Mouse (Mus musculus): ENCODE results near the gene Dcun1d4. TPM values are rescaled to one million over a fixed set of nuclear protein-coding genes. Genes with fewer than 3 reads are reported as not detected.

Dcun1d4 gene
- polyA plus RNA-seq, 1 experiment from 2014 or later: 28.3 TPM

- DNase-seq (ENCODE audit: low spot score) (no peak), ATAC-seq (replicated peaks; ENCODE audit: low FRiP score, low TSS enrichment, low read depth) (no peak)
- 78% methylated on average over 3 of the region's 3 CpGs for WGBS
- Histone ChIP-seq H3K4me1 (replicated peaks; ENCODE audit: control insufficient read depth, insufficient read depth, low read length) (no peaks in the 10 kb centered on the region), H3K36me3 (ENCODE audit: control insufficient read depth, insufficient read depth, low read length) (no peaks in the 10 kb centered on the region), H3K27me3 (replicated peaks; ENCODE audit: control insufficient read depth, insufficient read depth, low read length) (no peaks in the 10 kb centered on the region), H3K27ac (ENCODE audit: low read depth) (no peak overlapping the region), H3K4me3 (ENCODE audit: low read depth, low read length) (no peak overlapping the region), H3K9ac (ENCODE audit: low read length) (no peak overlapping the region), H3K9me3 (ENCODE audit: control insufficient read depth, low read length) (no peaks in the 10 kb centered on the region), H3K4me2 (ENCODE audit: low read length) (no peak overlapping the region)
Measured at GRCm38 (mm10) chr5:73602865-73603264, 122.1 kb downstream of the Dcun1d4 start.

- ATAC-seq (replicated peaks; ENCODE audit: low FRiP score, low TSS enrichment, low read depth) (no peak), DNase-seq (ENCODE audit: low spot score) (no peak)
- Histone ChIP-seq H3K4me3 (ENCODE audit: low read depth, low read length) (no peak overlapping the region), H3K27ac (ENCODE audit: low read depth) (no peak overlapping the region), H3K4me2 (ENCODE audit: low read length) (no peak overlapping the region), H3K9ac (ENCODE audit: low read length) (no peak overlapping the region), H3K36me3 (ENCODE audit: control insufficient read depth, insufficient read depth, low read length) (no peaks in the 10 kb centered on the region), H3K9me3 (ENCODE audit: control insufficient read depth, low read length) (no peaks in the 10 kb centered on the region), H3K27me3 (replicated peaks; ENCODE audit: control insufficient read depth, insufficient read depth, low read length) (no peaks in the 10 kb centered on the region), H3K4me1 (replicated peaks; ENCODE audit: control insufficient read depth, insufficient read depth, low read length) (no peaks in the 10 kb centered on the region)
- 90% methylated on average over 6 of the region's 6 CpGs for WGBS
Measured at GRCm38 (mm10) chr5:73604542-73604941, 123.7 kb downstream of the Dcun1d4 start.

- DNase-seq (ENCODE audit: low spot score) (no peak), ATAC-seq (replicated peaks; ENCODE audit: low FRiP score, low TSS enrichment, low read depth) (no peak)
- no peaks in the 10 kb centered on the region for H3K36me3 ChIP-seq (ENCODE audit: control insufficient read depth, insufficient read depth, low read length)
- H3K4me2 ChIP-seq (ENCODE audit: low read length): no peak overlapping the region
- H3K27me3 ChIP-seq (replicated peaks; ENCODE audit: control insufficient read depth, insufficient read depth, low read length): no peaks in the 10 kb centered on the region
- no peak overlapping the region for H3K27ac ChIP-seq (ENCODE audit: low read depth)
- H3K9me3 ChIP-seq (ENCODE audit: control insufficient read depth, low read length): peaks cover 2% of the 10 kb centered on the region; the same call in 1 of the 2 replicates
- no peaks in the 10 kb centered on the region for H3K4me1 ChIP-seq (replicated peaks; ENCODE audit: control insufficient read depth, insufficient read depth, low read length)
- 82% methylated on average over 6 of the region's 6 CpGs for WGBS
- no peak overlapping the region for H3K9ac ChIP-seq (ENCODE audit: low read length)
- no peak overlapping the region for H3K4me3 ChIP-seq (ENCODE audit: low read depth, low read length)
Measured at GRCm38 (mm10) chr5:73604964-73605363, 124.2 kb downstream of the Dcun1d4 start.

Other genes starting within 250 kb of the Dcun1d4 start
- 33.2 and 36.8 TPM in 2 replicates for gene Fryl, start 224.4 kb upstream of the Dcun1d4 start, polyA plus RNA-seq (2014; fragmentation: Nextera tagmentation; extraction: Ambion mirVana)
- 148 and 164 TPM in 2 replicates for gene Ociad1, start 188.2 kb upstream of the Dcun1d4 start, polyA plus RNA-seq (2014; fragmentation: Nextera tagmentation; extraction: Ambion mirVana)
- gene Ociad2, start 140.0 kb upstream of the Dcun1d4 start, polyA plus RNA-seq (2014; fragmentation: Nextera tagmentation; extraction: Ambion mirVana): 117 and 131 TPM in 2 replicates
- gene Cwh43, start 74.9 kb upstream of the Dcun1d4 start, polyA plus RNA-seq (2014; fragmentation: Nextera tagmentation; extraction: Ambion mirVana): 0.07 and 0.09 TPM in 2 replicates
- gene Lrrc66, start 151.5 kb downstream of the Dcun1d4 start, polyA plus RNA-seq (2014; fragmentation: Nextera tagmentation; extraction: Ambion mirVana): 1.0 and 1.1 TPM in 2 replicates
- gene Sgcb, start 166.8 kb downstream of the Dcun1d4 start, polyA plus RNA-seq (2014; fragmentation: Nextera tagmentation; extraction: Ambion mirVana): 20.7 and 25.0 TPM in 2 replicates
- 0.45 and 0.85 TPM in 2 replicates for gene Spata18, start 170.4 kb downstream of the Dcun1d4 start, polyA plus RNA-seq (2014; fragmentation: Nextera tagmentation; extraction: Ambion mirVana)

Data from intestine, embryonic 14.5 days (tissue).